Mouse (Mus musculus) layer of hippocampus, postnatal 25 days (tissue): Measurements from ENCODE around the gene Hdgf. TPM values are rescaled to one million over a fixed set of nuclear protein-coding genes. Genes with fewer than 3 reads are reported as not detected.

Experiments
- total RNA-seq, 2 experiments: library from RNA; stranded (reverse); gene quantifications; 2 replicates each; pipeline ENCODE4 v1.2.3; 2021

Gene Hdgf
- total RNA-seq, 2 experiments from 2014 or later: 134 to 145 TPM

Other genes starting within 250 kb of the Hdgf start
- gene Lrrc71, start 157.7 kb upstream of the Hdgf start, total RNA-seq: 1 to 10 TPM in 1 of 2 experiments, under 1 TPM in 1; 0.44 to 1.2 TPM
- gene Ntrk1, start 111.2 kb upstream of the Hdgf start, total RNA-seq: under 1 TPM in 1 of 2 experiments, not detected in 1; 0.39 TPM
- under 1 TPM; 0.09 to 0.10 TPM for gene Insrr, start 109.4 kb upstream of the Hdgf start, total RNA-seq
- gene Pear1, start 82.0 kb upstream of the Hdgf start, total RNA-seq: 10 to 100 TPM; 11.1 TPM
- not detected for gene Sh2d2a, start 59.6 kb upstream of the Hdgf start, total RNA-seq
- gene Prcc, start 20.7 kb upstream of the Hdgf start, total RNA-seq: 10 to 100 TPM; 60.5 to 63.5 TPM
- 10 to 100 TPM; 52.8 to 54.1 TPM for gene Mrpl24, start 13.2 kb downstream of the Hdgf start, total RNA-seq
- gene Isg20l2, start 24.0 kb downstream of the Hdgf start, total RNA-seq: 10 to 100 TPM; 14.7 to 17.1 TPM
- 10 to 100 TPM; 17.9 to 22.5 TPM for gene Rrnad1, start 24.4 kb downstream of the Hdgf start, total RNA-seq
- gene Crabp2, start 42.3 kb downstream of the Hdgf start, total RNA-seq: 1 to 10 TPM; 2.2 to 2.3 TPM
- 1 to 10 TPM; 4.6 to 5.5 TPM for gene Nes, start 64.8 kb downstream of the Hdgf start, total RNA-seq
- gene Bcan, start 93.9 kb downstream of the Hdgf start, total RNA-seq: 100 to 1,000 TPM; 329 to 388 TPM
- gene Hapln2, start 121.3 kb downstream of the Hdgf start, total RNA-seq: 10 to 100 TPM in 1 of 2 experiments, 1 to 10 TPM in 1; 7.3 to 12.0 TPM
- 10 to 100 TPM; 14.9 to 15.7 TPM for gene Gpatch4, start 136.8 kb downstream of the Hdgf start, total RNA-seq
- gene Naxe, start 152.2 kb downstream of the Hdgf start, total RNA-seq: 10 to 100 TPM; 80.8 to 84.2 TPM
- gene Ttc24, start 172.0 kb downstream of the Hdgf start, total RNA-seq: not detected
- under 1 TPM; 0.42 to 0.52 TPM for gene Iqgap3, start 175.7 kb downstream of the Hdgf start, total RNA-seq
- 100 to 1,000 TPM; 179 to 212 TPM for gene Mef2d, start 236.1 kb downstream of the Hdgf start, total RNA-seq